Mouse (Mus musculus): ENCODE measurements around the gene Sox13. TPM values are rescaled to one million over a fixed set of nuclear protein-coding genes. Genes with fewer than 3 reads are reported as not detected.

The Sox13 gene
- polyA plus RNA-seq, 1 experiment from 2014 or later = 4.3 TPM

- no peak overlapping the region for H3K4me2 ChIP-seq (ENCODE audit: low read depth, low read length)
- peaks cover 5% of the 10 kb centered on the region for H3K9me3 ChIP-seq (replicated peaks; ENCODE audit: control insufficient read depth, low read length)
- whole genome bisulfite sequencing = 52% methylated on average over 14 of the region's 14 CpGs
- H3K9ac ChIP-seq (ENCODE audit: low read length) = no peak overlapping the region
- no peaks in the 10 kb centered on the region for H3K4me1 ChIP-seq (ENCODE audit: control insufficient read depth, insufficient read depth, low read length)
- no peaks in the 10 kb centered on the region for H3K27me3 ChIP-seq (ENCODE audit: control insufficient read depth, insufficient read depth, low read length)
- H3K36me3 ChIP-seq (ENCODE audit: control insufficient read depth, insufficient read depth) = no peaks in the 10 kb centered on the region
- ATAC-seq (replicated peaks; ENCODE audit: extremely low read depth, insufficient read depth, low FRiP score) = no peak
- H3K27ac ChIP-seq (ENCODE audit: low read length) = no peak overlapping the region
- H3K4me3 ChIP-seq (ENCODE audit: low read length) = no peak overlapping the region
Observed at GRCm38 (mm10) chr1:133437916-133438683, 13.9 kb upstream of the Sox13 start.

GRCm38 (mm10) chr1:133434756-133435112, 10.6 kb upstream of the Sox13 start:
- H3K27ac ChIP-seq (ENCODE audit: low read length) = no peak overlapping the region
- peak overlapping the region; percentile 51 for H3K9ac ChIP-seq (ENCODE audit: low read length)
- 0 out of 2 replicates have a peak, but pooled peaks cover 2% of the 10 kb centered on the region for H3K4me1 ChIP-seq (ENCODE audit: control insufficient read depth, insufficient read depth, low read length)
- WGBS = 28% methylated on average over 10 of the region's 10 CpGs
- no peak for ATAC-seq (replicated peaks; ENCODE audit: extremely low read depth, insufficient read depth, low FRiP score)
- H3K4me3 ChIP-seq (ENCODE audit: low read length) = peak overlapping the region; percentile 42
- no peaks in the 10 kb centered on the region for H3K27me3 ChIP-seq (ENCODE audit: control insufficient read depth, insufficient read depth, low read length)
- H3K36me3 ChIP-seq (ENCODE audit: control insufficient read depth, insufficient read depth) = no peaks in the 10 kb centered on the region
- peak overlapping the region; percentile 61 for H3K4me2 ChIP-seq (ENCODE audit: low read depth, low read length)
- H3K9me3 ChIP-seq (replicated peaks; ENCODE audit: control insufficient read depth, low read length) = peaks cover 3% of the 10 kb centered on the region; the same call in 1 of the 2 replicates

- H3K4me1 ChIP-seq (ENCODE audit: control insufficient read depth, insufficient read depth, low read length) = 0 out of 2 replicates have a peak, but pooled peaks cover 2% of the 10 kb centered on the region
- H3K36me3 ChIP-seq (ENCODE audit: control insufficient read depth, insufficient read depth) = no peaks in the 10 kb centered on the region
- peaks cover 3% of the 10 kb centered on the region; the same call in 1 of the 2 replicates for H3K9me3 ChIP-seq (replicated peaks; ENCODE audit: control insufficient read depth, low read length)
- 0 out of 2 replicates have a peak, but pooled peaks have one; percentile 44 for ATAC-seq (replicated peaks; ENCODE audit: extremely low read depth, insufficient read depth, low FRiP score)
- peak overlapping the region; percentile 51 for H3K9ac ChIP-seq (ENCODE audit: low read length)
- WGBS = 27% methylated on average over 10 of the region's 12 CpGs
- H3K4me2 ChIP-seq (ENCODE audit: low read depth, low read length) = peak overlapping the region; percentile 61
- no peak overlapping the region for H3K27ac ChIP-seq (ENCODE audit: low read length)
- peak overlapping the region; percentile 42 for H3K4me3 ChIP-seq (ENCODE audit: low read length)
- H3K27me3 ChIP-seq (ENCODE audit: control insufficient read depth, insufficient read depth, low read length) = no peaks in the 10 kb centered on the region
Observed at GRCm38 (mm10) chr1:133434018-133434755, 10.0 kb upstream of the Sox13 start.

- H3K4me1 ChIP-seq (ENCODE audit: control insufficient read depth, insufficient read depth, low read length) = 0 out of 2 replicates have a peak, but pooled peaks cover 2% of the 10 kb centered on the region
- 49% methylated on average over 2 of the region's 2 CpGs for WGBS
- H3K4me2 ChIP-seq (ENCODE audit: low read depth, low read length) = no peak overlapping the region
- H3K36me3 ChIP-seq (ENCODE audit: control insufficient read depth, insufficient read depth) = no peaks in the 10 kb centered on the region
- no peak overlapping the region for H3K4me3 ChIP-seq (ENCODE audit: low read length)
- H3K27ac ChIP-seq (ENCODE audit: low read length) = no peak overlapping the region
- no peak for ATAC-seq (replicated peaks; ENCODE audit: extremely low read depth, insufficient read depth, low FRiP score)
- peaks cover 3% of the 10 kb centered on the region; the same call in 1 of the 2 replicates for H3K9me3 ChIP-seq (replicated peaks; ENCODE audit: control insufficient read depth, low read length)
- H3K27me3 ChIP-seq (ENCODE audit: control insufficient read depth, insufficient read depth, low read length) = no peaks in the 10 kb centered on the region
- no peak overlapping the region for H3K9ac ChIP-seq (ENCODE audit: low read length)
Observed at GRCm38 (mm10) chr1:133432566-133432965, 8.4 kb upstream of the Sox13 start.

- ATAC-seq (replicated peaks; ENCODE audit: extremely low read depth, insufficient read depth, low FRiP score) = no peak
- Histone ChIP-seq H3K36me3 (ENCODE audit: control insufficient read depth, insufficient read depth) (no peaks in the 10 kb centered on the region), H3K4me1 (ENCODE audit: control insufficient read depth, insufficient read depth, low read length) (0 out of 2 replicates have a peak, but pooled peaks cover 2% of the 10 kb centered on the region), H3K27ac (ENCODE audit: low read length) (no peak overlapping the region), H3K9ac (ENCODE audit: low read length) (no peak overlapping the region), H3K4me3 (ENCODE audit: low read length) (no peak overlapping the region), H3K4me2 (ENCODE audit: low read depth, low read length) (no peak overlapping the region), H3K27me3 (ENCODE audit: control insufficient read depth, insufficient read depth, low read length) (no peaks in the 10 kb centered on the region), H3K9me3 (replicated peaks; ENCODE audit: control insufficient read depth, low read length) (peaks cover 3% of the 10 kb centered on the region; the same call in 1 of the 2 replicates)
- WGBS = 86% methylated on average over 2 of the region's 2 CpGs
Observed at GRCm38 (mm10) chr1:133431133-133431532, 7.0 kb upstream of the Sox13 start.

GRCm38 (mm10) chr1:133424547-133425140, 467 bp upstream of the Sox13 start:
- peak; percentile 33; the same call in 1 of the 2 replicates for ATAC-seq (replicated peaks; ENCODE audit: extremely low read depth, insufficient read depth, low FRiP score)
- Histone ChIP-seq H3K27ac (ENCODE audit: low read length) (no peak overlapping the region), H3K4me2 (ENCODE audit: low read depth, low read length) (peak overlapping the region; percentile 99; the same call in 1 of the 2 replicates), H3K9me3 (replicated peaks; ENCODE audit: control insufficient read depth, low read length) (no peaks in the 10 kb centered on the region), H3K27me3 (ENCODE audit: control insufficient read depth, insufficient read depth, low read length) (no peaks in the 10 kb centered on the region), H3K36me3 (ENCODE audit: control insufficient read depth, insufficient read depth) (no peaks in the 10 kb centered on the region), H3K4me3 (ENCODE audit: low read length) (peak overlapping the region; percentile 13; the same call in 1 of the 2 replicates), H3K9ac (ENCODE audit: low read length) (no peak overlapping the region), H3K4me1 (ENCODE audit: control insufficient read depth, insufficient read depth, low read length) (peaks cover 9% of the 10 kb centered on the region; the same call in 1 of the 2 replicates)
- WGBS = 63% methylated on average over 4 of the region's 4 CpGs

- Histone ChIP-seq H3K4me1 (ENCODE audit: control insufficient read depth, insufficient read depth, low read length) (peaks cover 20% of the 10 kb centered on the region), H3K36me3 (ENCODE audit: control insufficient read depth, insufficient read depth) (no peaks in the 10 kb centered on the region), H3K27ac (ENCODE audit: low read length) (peak overlapping the region; percentile 90), H3K4me3 (ENCODE audit: low read length) (peak overlapping the region; percentile 84), H3K9me3 (replicated peaks; ENCODE audit: control insufficient read depth, low read length) (no peaks in the 10 kb centered on the region), H3K4me2 (ENCODE audit: low read depth, low read length) (peak overlapping the region; percentile 99), H3K9ac (ENCODE audit: low read length) (peak overlapping the region; percentile 89), H3K27me3 (ENCODE audit: control insufficient read depth, insufficient read depth, low read length) (no peaks in the 10 kb centered on the region)
- 0% methylated on average over 31 of the region's 31 CpGs for WGBS
- no peak for ATAC-seq (replicated peaks; ENCODE audit: extremely low read depth, insufficient read depth, low FRiP score)
Observed at GRCm38 (mm10) chr1:133423166-133423542, 1.0 kb downstream of the Sox13 start.

- WGBS = 1% methylated on average over 29 of the region's 29 CpGs
- Histone ChIP-seq H3K4me3 (ENCODE audit: low read length) (peak overlapping the region; percentile 84), H3K9ac (ENCODE audit: low read length) (peak overlapping the region; percentile 89), H3K27me3 (ENCODE audit: control insufficient read depth, insufficient read depth, low read length) (no peaks in the 10 kb centered on the region), H3K4me2 (ENCODE audit: low read depth, low read length) (peak overlapping the region; percentile 99), H3K36me3 (ENCODE audit: control insufficient read depth, insufficient read depth) (no peaks in the 10 kb centered on the region), H3K4me1 (ENCODE audit: control insufficient read depth, insufficient read depth, low read length) (peaks cover 25% of the 10 kb centered on the region), H3K9me3 (replicated peaks; ENCODE audit: control insufficient read depth, low read length) (no peaks in the 10 kb centered on the region), H3K27ac (ENCODE audit: low read length) (peak overlapping the region; percentile 90)
- ATAC-seq (replicated peaks; ENCODE audit: extremely low read depth, insufficient read depth, low FRiP score) = no peak
Observed at GRCm38 (mm10) chr1:133422615-133423161, 1.5 kb downstream of the Sox13 start.
